Mouse (Mus musculus): ENCODE measurements around the gene Adipoq.

GRCm38 (mm10) chr16:23189612-23190011 lies 43.3 kb downstream of the Adipoq start:
- TF ChIP-seq CTCF (IDR thresholded peaks at IDR 0.05; ENCODE audit: low read depth, low read length) (no peak), TAL1 (conservative IDR thresholded peaks at IDR 0.05; ENCODE audit: low read depth, low read length) (no peak), POLR2AphosphoS5 (IDR thresholded peaks at IDR 0.05; ENCODE audit: insufficient replicate concordance, low read depth, low read length) (no peak), GATA1 (IDR thresholded peaks at IDR 0.05; ENCODE audit: borderline replicate concordance, low read length) (no peak)
